In the genomic region with DNA sequence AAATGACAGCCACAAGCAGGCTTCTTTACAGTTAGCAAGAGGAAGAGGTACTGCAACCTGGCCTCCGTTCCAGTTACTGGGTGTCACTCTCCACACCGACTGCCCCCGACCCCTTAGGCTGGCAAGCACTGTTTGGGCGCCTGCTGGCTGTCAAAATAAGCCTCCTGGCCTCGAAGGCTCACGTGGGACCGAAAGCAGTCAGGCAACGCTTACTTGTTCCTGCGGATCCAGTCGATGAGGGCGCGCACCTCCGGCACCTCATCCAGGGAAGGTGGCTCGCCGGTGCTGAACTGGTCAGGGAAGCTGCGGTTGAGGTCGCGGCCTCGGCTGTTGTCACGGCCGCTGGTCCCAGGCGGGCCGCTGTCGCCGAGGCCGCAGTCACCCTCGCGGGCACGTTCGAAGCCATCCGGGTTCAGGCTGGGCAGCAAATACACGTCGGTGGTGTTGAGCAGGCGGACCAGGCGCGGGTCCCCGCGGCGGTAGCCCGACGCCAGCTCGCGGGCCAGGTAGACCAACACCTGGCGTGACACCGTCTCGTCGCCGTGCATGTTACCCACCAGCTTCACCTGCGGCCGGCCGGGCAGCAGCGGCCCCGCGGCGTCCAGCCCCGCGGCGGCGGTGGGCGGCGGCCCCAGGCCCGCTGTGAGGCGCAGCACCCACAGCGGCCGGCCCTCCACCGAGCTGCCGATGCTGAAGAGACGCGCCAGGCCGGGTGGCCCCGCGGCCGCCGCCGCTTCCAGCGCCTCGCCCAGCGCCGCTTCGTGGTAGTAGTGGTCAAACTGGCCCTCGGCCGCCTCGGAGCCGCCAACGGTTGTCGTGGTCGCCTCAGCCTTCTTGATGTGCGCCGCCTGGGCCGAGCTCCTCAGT, we compare ENCODE assay signal across 8 mouse cellular contexts. TPM values are rescaled to one million over a fixed set of nuclear protein-coding genes. Genes with fewer than 3 reads are reported as not detected.
DNase-seq lines count a peak whose midpoint lies in the region; ATAC-seq and TF ChIP-seq lines count a peak whose summit lies in the region.

No protein-coding gene starts in this region.

- peaks cover 14% of the 10 kb centered on the region for H3K4me1 ChIP-seq in bone marrow macrophage, adult 2 months (ENCODE audit: control insufficient read depth, insufficient read depth, low read length)
- peaks cover 4% of the 10 kb centered on the region; the same call in 1 of the 2 replicates for H3K4me1 ChIP-seq in forebrain, embryonic 11.5 days (replicated peaks; ENCODE audit: control insufficient read depth, insufficient read depth, low read length)
- peaks cover 30% of the 10 kb centered on the region for H3K4me1 ChIP-seq in intestine, embryonic 14.5 days (replicated peaks; ENCODE audit: control insufficient read depth, insufficient read depth, low read length)
- peaks cover 49% of the 10 kb centered on the region for H3K4me1 ChIP-seq in liver, embryonic 15.5 days (replicated peaks)
- peaks cover 46% of the 10 kb centered on the region for H3K4me1 ChIP-seq in neural tube, embryonic 13.5 days (replicated peaks)

- H3K4me3 ChIP-seq in bone marrow macrophage, adult 2 months (ENCODE audit: insufficient read depth, low read length) = peak overlapping the region; percentile 63
- H3K4me3 ChIP-seq in forebrain, embryonic 11.5 days (ENCODE audit: low read depth, low read length) = peak overlapping the region; percentile 91
- H3K4me3 ChIP-seq in intestine, embryonic 14.5 days (ENCODE audit: low read depth, low read length) = peak overlapping the region; percentile 69
- H3K4me3 ChIP-seq in liver, embryonic 15.5 days (replicated peaks) = peak overlapping the region; percentile 95
- peak overlapping the region; percentile 93 for H3K4me3 ChIP-seq in neural tube, embryonic 13.5 days

- DNase-seq in heart, adult 18-20 months = peak; percentile 27 to 55
- DNase-seq in heart, postnatal 25 days (ENCODE audit: low spot score) = no peak
- peak; percentile 58 for DNase-seq in forebrain, embryonic 11.5 days (ENCODE audit: low spot score)
- peak; percentile 71 for DNase-seq in intestine, embryonic 14.5 days (ENCODE audit: low spot score)
- peak; percentile 45 for DNase-seq in urinary bladder, adult 2 months (ENCODE audit: low spot score)

- H3K36me3 ChIP-seq in forebrain, embryonic 11.5 days (ENCODE audit: control insufficient read depth, insufficient read depth, low read length) = no peaks in the 10 kb centered on the region
- no peaks in the 10 kb centered on the region for H3K36me3 ChIP-seq in intestine, embryonic 14.5 days (ENCODE audit: control insufficient read depth, insufficient read depth, low read length)
- no peaks in the 10 kb centered on the region for H3K36me3 ChIP-seq in liver, embryonic 15.5 days (replicated peaks)
- no peaks in the 10 kb centered on the region for H3K36me3 ChIP-seq in neural tube, embryonic 13.5 days

- H3K9ac ChIP-seq in forebrain, embryonic 11.5 days (ENCODE audit: low read length) = peak overlapping the region; percentile 86
- H3K9ac ChIP-seq in intestine, embryonic 14.5 days (ENCODE audit: low read length) = peak overlapping the region; percentile 71
- H3K9ac ChIP-seq in liver, embryonic 15.5 days = peak overlapping the region; percentile 88
- H3K9ac ChIP-seq in neural tube, embryonic 13.5 days = peak overlapping the region; percentile 93

- TF ChIP-seq POLR2A in bone marrow macrophage, adult 2 months (IDR thresholded peaks at IDR 0.05; ENCODE audit: borderline replicate concordance, low read depth, low read length) = no peak

- intact Hi-C loops in heart, postnatal 25 days (cut with DNase I) = loop anchor here (2.0 to 5.0 kb wide), 2 partner anchors 34 to 43 kb away; no protein-coding TSS in a partner anchor

- WGBS in forebrain, embryonic 11.5 days = under 1% methylated on average over 90 of the region's 90 CpGs
- WGBS in intestine, embryonic 14.5 days = under 1% methylated on average over 85 of the region's 90 CpGs
- under 1% methylated on average over 88 of the region's 90 CpGs for WGBS in liver, embryonic 15.5 days (ENCODE audit: insufficient replicate concordance)
- under 1% methylated on average over 90 of the region's 90 CpGs for WGBS in neural tube, embryonic 13.5 days

- TF ChIP-seq CTCF in bone marrow macrophage, adult 2 months (IDR thresholded peaks at IDR 0.05; ENCODE audit: low read depth, low read length) = no peak

- no peaks in the 10 kb centered on the region for H3K9me3 ChIP-seq in forebrain, embryonic 11.5 days (ENCODE audit: control insufficient read depth, low read length)
- no peaks in the 10 kb centered on the region for H3K9me3 ChIP-seq in intestine, embryonic 14.5 days (ENCODE audit: control insufficient read depth, low read length)
- no peaks in the 10 kb centered on the region for H3K9me3 ChIP-seq in liver, embryonic 15.5 days (replicated peaks)
- H3K9me3 ChIP-seq in neural tube, embryonic 13.5 days = no peaks in the 10 kb centered on the region

- peak overlapping the region; percentile 32 for H3K27ac ChIP-seq in bone marrow macrophage, adult 2 months (ENCODE audit: insufficient read depth, low read depth, low read length)
- peak overlapping the region; percentile 53; the same call in 1 of the 2 replicates for H3K27ac ChIP-seq in forebrain, embryonic 11.5 days (ENCODE audit: low read depth, low read length)
- peak overlapping the region; percentile 79 for H3K27ac ChIP-seq in intestine, embryonic 14.5 days (ENCODE audit: low read depth)
- H3K27ac ChIP-seq in liver, embryonic 15.5 days (replicated peaks) = peak overlapping the region; percentile 82
- H3K27ac ChIP-seq in neural tube, embryonic 13.5 days (replicated peaks) = peak overlapping the region; percentile 88

- H3K4me2 ChIP-seq in forebrain, embryonic 11.5 days (ENCODE audit: low read depth, low read length, severe bottlenecking) = peak overlapping the region; percentile 100
- peak overlapping the region; percentile 90 for H3K4me2 ChIP-seq in intestine, embryonic 14.5 days (ENCODE audit: low read length)
- peak overlapping the region; percentile 98 for H3K4me2 ChIP-seq in liver, embryonic 15.5 days
- peak overlapping the region; percentile 99 for H3K4me2 ChIP-seq in neural tube, embryonic 13.5 days

- no peaks in the 10 kb centered on the region for H3K27me3 ChIP-seq in forebrain, embryonic 11.5 days (ENCODE audit: control insufficient read depth, insufficient read depth, low read length)
- H3K27me3 ChIP-seq in intestine, embryonic 14.5 days (replicated peaks; ENCODE audit: control insufficient read depth, insufficient read depth, low read length) = no peaks in the 10 kb centered on the region
- peaks cover 17% of the 10 kb centered on the region; the same call in 1 of the 2 replicates for H3K27me3 ChIP-seq in liver, embryonic 15.5 days
- no peaks in the 10 kb centered on the region for H3K27me3 ChIP-seq in neural tube, embryonic 13.5 days

- ATAC-seq in forebrain, embryonic 11.5 days (replicated peaks; ENCODE audit: low FRiP score) = peak; percentile 80
- ATAC-seq in intestine, embryonic 14.5 days (replicated peaks; ENCODE audit: low FRiP score, low TSS enrichment, low read depth) = peak; percentile 73
- peak; percentile 82 for ATAC-seq in liver, embryonic 15.5 days (ENCODE audit: insufficient read depth)
- peak; percentile 74 for ATAC-seq in neural tube, embryonic 13.5 days (ENCODE audit: low read depth)

RNA-seq across cellular contexts. Expression of a gene that starts 0.6 kb away (rescaled TPM):
- total RNA-seq in heart, adult 18-20 months (2021) = 10 to 100 TPM; 35.0 to 38.6 TPM
- total RNA-seq in heart, postnatal 25 days (2021) = 10 to 100 TPM; 36.7 to 43.9 TPM
- polyA plus RNA-seq in bone marrow macrophage, adult 2 months (2012; ENCODE audit: insufficient read depth, insufficient read length, missing spikeins) = 48.0 and 51.9 TPM in 2 replicates
- polyA plus RNA-seq in forebrain, embryonic 11.5 days (2014; fragmentation: Nextera tagmentation; extraction: Ambion mirVana) = 14.3 and 15.6 TPM in 2 replicates
- polyA plus RNA-seq in intestine, embryonic 14.5 days (2014; fragmentation: Nextera tagmentation; extraction: Ambion mirVana) = 17.5 and 20.9 TPM in 2 replicates
- 4.7 and 4.8 TPM in 2 replicates for polyA plus RNA-seq in liver, embryonic 15.5 days (2015; fragmentation: Nextera tagmentation; extraction: Ambion mirVana)
- polyA plus RNA-seq in neural tube, embryonic 13.5 days (2015; fragmentation: Nextera tagmentation; extraction: Ambion mirVana) = 5.9 and 7.3 TPM in 2 replicates
- 36.3 and 41.4 TPM in 2 replicates for polyA plus RNA-seq in urinary bladder, adult 2 months (2012; rRNA removed)

RNA-seq across cellular contexts. Expression of a gene that starts 55.7 kb away (rescaled TPM):
- under 1 TPM in 1 of 2 experiments, not detected in 1; 0.28 TPM for total RNA-seq in heart, adult 18-20 months (2021)
- under 1 TPM; 0.45 to 0.47 TPM for total RNA-seq in heart, postnatal 25 days (2021)
- polyA plus RNA-seq in bone marrow macrophage, adult 2 months (2012; ENCODE audit: insufficient read depth, insufficient read length, missing spikeins) = not detected in 2 replicates
- not detected in 2 replicates for polyA plus RNA-seq in forebrain, embryonic 11.5 days (2014; fragmentation: Nextera tagmentation; extraction: Ambion mirVana)
- polyA plus RNA-seq in intestine, embryonic 14.5 days (2014; fragmentation: Nextera tagmentation; extraction: Ambion mirVana) = 0.26 and 0.43 TPM in 2 replicates
- polyA plus RNA-seq in liver, embryonic 15.5 days (2015; fragmentation: Nextera tagmentation; extraction: Ambion mirVana) = not detected in 2 replicates
- polyA plus RNA-seq in neural tube, embryonic 13.5 days (2015; fragmentation: Nextera tagmentation; extraction: Ambion mirVana) = 0.21 TPM in 1 of 2 replicates, not detected in the other
- 0.74 and 0.93 TPM in 2 replicates for polyA plus RNA-seq in urinary bladder, adult 2 months (2012; rRNA removed)

Comparison
In these comparisons a context has a peak if more than half of its experiments do, and no peak if none do; other contexts are left out.
1. H3K27ac ChIP-seq: peak in every context shown above with its lines; median percentile 88 in neural tube, embryonic 13.5 days; 82 in liver, embryonic 15.5 days; 79 in intestine, embryonic 14.5 days; 53 in forebrain, embryonic 11.5 days; 32 in bone marrow macrophage, adult 2 months.